Mouse (Mus musculus) midbrain, embryonic 14.5 days (tissue): ENCODE data around the gene Notch1. TPM values are rescaled to one million over a fixed set of nuclear protein-coding genes. Genes with fewer than 3 reads are reported as not detected.

Source experiments
- ATAC-seq: fragments of 200-750 bp; cut with Nextera tagmentation; 2 replicates; pipeline ENCODE4 v1.8.0; 2017; ENCODE audit warnings: moderate number of reproducible peaks, moderate library complexity; ENCODE audit not compliant: low FRiP score, low TSS enrichment
- DNase-seq: peaks from one replicate; pipeline ENCODE4 v3.0.0-alpha.2; 2015
- H3K27ac ChIP-seq: fragments of 300-500 bp; sonication (generic); replicated peaks from 2 replicates; pipeline ENCODE4 v1.5.1; 2014; ENCODE audit warnings: mild to moderate bottlenecking, low read depth, low read length, moderate library complexity
- H3K27me3 ChIP-seq: fragments of 300-500 bp; sonication (generic); 2 replicates; pipeline ENCODE4 v1.6.1; 2014; ENCODE audit warnings: low read length, control low read depth, mixed read lengths; ENCODE audit not compliant: control insufficient read depth, insufficient read depth
- H3K36me3 ChIP-seq: fragments of 300-500 bp; sonication (generic); 2 replicates; pipeline ENCODE4 v1.6.1; 2014; ENCODE audit warnings: low read length, control low read depth; ENCODE audit not compliant: control insufficient read depth, insufficient read depth
- H3K4me1 ChIP-seq: fragments of 300-500 bp; sonication (generic); 2 replicates; pipeline ENCODE4 v1.6.1; 2014; ENCODE audit warnings: mild to moderate bottlenecking, antibody characterized with exemption, low read length, control low read depth; ENCODE audit not compliant: control insufficient read depth, insufficient read depth
- H3K4me2 ChIP-seq: fragments of 300-500 bp; sonication (generic); 2 replicates; pipeline ENCODE4 v1.6.1; 2014; ENCODE audit warnings: mild to moderate bottlenecking, low read length, moderate library complexity
- H3K4me3 ChIP-seq: fragments of 300-500 bp; sonication (generic); replicated peaks from 2 replicates; pipeline ENCODE4 v1.5.1; 2014; ENCODE audit warnings: low read depth, low read length
- H3K9ac ChIP-seq: fragments of 300-500 bp; sonication (generic); replicated peaks from 2 replicates; pipeline ENCODE4 v1.6.1; 2014; ENCODE audit warnings: mild to moderate bottlenecking, low read length, moderate library complexity
- H3K9me3 ChIP-seq: fragments of 300-500 bp; sonication (generic); 2 replicates; pipeline ENCODE4 v1.6.1; 2016; ENCODE audit warnings: low read length, control low read depth, mixed read lengths; ENCODE audit not compliant: control insufficient read depth
- WGBS: fragments of 180-500 bp; shearing (Covaris S2); extraction: QIAGEN DNeasy Blood & Tissue Kit; methylation state at CpG from one replicate; pipeline ENCODE4 v1.1.7; 2014; 5-methylcytosine and 5-hydroxymethylcytosine counted together
- polyA plus RNA-seq: library from polyadenylated mRNA; unstranded; fragments of >200 nt; fragmentation: Nextera tagmentation; extraction: Ambion mirVana; gene quantifications from 2 replicates; pipeline ENCODE4 v1.2.1, GENCODE M21; 2014

Gene Notch1
- polyA plus RNA-seq, result 22.0 and 33.9 TPM in 2 replicates

- Histone ChIP-seq H3K4me1 (0 out of 2 replicates have a peak, but pooled peaks cover 2% of the 10 kb centered on the region), H3K27me3 (no peaks in the 10 kb centered on the region), H3K9me3 (no peaks in the 10 kb centered on the region), H3K4me2 (no peak within 1 kb of the TSS), H3K9ac (no peak within 1 kb of the TSS), H3K36me3 (no peaks in the 10 kb centered on the region), H3K4me3 (no peak within 1 kb of the TSS), H3K27ac (no peak within 1 kb of the TSS)
- DNase-seq (no peak), ATAC-seq (no peak)
- WGBS, result 59% methylated on average over 12 of the region's 12 CpGs
Measured at GRCm38 (mm10) chr2:26516275-26516674, at the start of gene Notch1. Notch1 (minus strand) TSS chr2:26516663.

GRCm38 (mm10) chr2:26566221-26566620, 49.8 kb upstream of the Notch1 start:
- DNase-seq (peak; percentile 61), ATAC-seq (peak; percentile 14; the same call in 1 of the 2 replicates)

GRCm38 (mm10) chr2:26561351-26562016, 45.0 kb upstream of the Notch1 start:
- Histone ChIP-seq H3K9me3 (no peaks in the 10 kb centered on the region), H3K4me2 (no peak overlapping the region), H3K4me3 (no peak overlapping the region), H3K36me3 (no peaks in the 10 kb centered on the region), H3K27me3 (no peaks in the 10 kb centered on the region), H3K27ac (no peak overlapping the region), H3K4me1 (no peaks in the 10 kb centered on the region), H3K9ac (no peak overlapping the region)
- WGBS, result 45% methylated on average over 6 of the region's 6 CpGs
- DNase-seq (peak; percentile 80), ATAC-seq (0 out of 2 replicates have a peak, but pooled peaks have one; percentile 46)

More at GRCm38 (mm10) chr2:26566221-26566620, 49.8 kb upstream of the Notch1 start:
- H3K27ac ChIP-seq, result no peak overlapping the region
- H3K9me3 ChIP-seq, result no peaks in the 10 kb centered on the region
- no peak overlapping the region for H3K4me3 ChIP-seq
- no peaks in the 10 kb centered on the region for H3K36me3 ChIP-seq
- H3K4me1 ChIP-seq, result no peaks in the 10 kb centered on the region
- no peak overlapping the region for H3K9ac ChIP-seq
- no peaks in the 10 kb centered on the region for H3K27me3 ChIP-seq
- no peak overlapping the region for H3K4me2 ChIP-seq
- WGBS, result 15% methylated on average over 4 of the region's 4 CpGs

- no peak for ATAC-seq
- WGBS, result 80% methylated on average over 5 of the region's 5 CpGs
- H3K27ac ChIP-seq, result no peak overlapping the region
- no peaks in the 10 kb centered on the region for H3K36me3 ChIP-seq
- H3K9me3 ChIP-seq, result no peaks in the 10 kb centered on the region
- no peak overlapping the region for H3K4me2 ChIP-seq
- no peak overlapping the region for H3K9ac ChIP-seq
- DNase-seq, result no peak
- H3K4me3 ChIP-seq, result no peak overlapping the region
- H3K27me3 ChIP-seq, result no peaks in the 10 kb centered on the region
- no peaks in the 10 kb centered on the region for H3K4me1 ChIP-seq
Measured at GRCm38 (mm10) chr2:26560506-26560905, 44.0 kb upstream of the Notch1 start.

- no peak overlapping the region for H3K9ac ChIP-seq
- H3K4me3 ChIP-seq, result no peak overlapping the region
- ATAC-seq (no peak), DNase-seq (no peak)
- H3K9me3 ChIP-seq, result no peaks in the 10 kb centered on the region
- WGBS, result 68% methylated on average over 4 of the region's 4 CpGs
- no peaks in the 10 kb centered on the region for H3K4me1 ChIP-seq
- H3K27ac ChIP-seq, result no peak overlapping the region
- no peaks in the 10 kb centered on the region for H3K27me3 ChIP-seq
- no peaks in the 10 kb centered on the region for H3K36me3 ChIP-seq
- no peak overlapping the region for H3K4me2 ChIP-seq
Measured at GRCm38 (mm10) chr2:26556535-26556993, 40.1 kb upstream of the Notch1 start.

- no peak for DNase-seq
- Histone ChIP-seq H3K4me2 (no peak overlapping the region), H3K4me1 (no peaks in the 10 kb centered on the region), H3K36me3 (no peaks in the 10 kb centered on the region), H3K9me3 (no peaks in the 10 kb centered on the region), H3K27me3 (no peaks in the 10 kb centered on the region), H3K9ac (no peak overlapping the region), H3K4me3 (no peak overlapping the region), H3K27ac (no peak overlapping the region)
- 85% methylated on average over 4 of the region's 4 CpGs for WGBS
- no peak for ATAC-seq
Measured at GRCm38 (mm10) chr2:26555076-26555475, 38.6 kb upstream of the Notch1 start.

- Histone ChIP-seq H3K36me3 (no peaks in the 10 kb centered on the region), H3K27ac (no peak overlapping the region), H3K27me3 (no peaks in the 10 kb centered on the region), H3K4me1 (no peaks in the 10 kb centered on the region), H3K9me3 (no peaks in the 10 kb centered on the region), H3K4me2 (no peak overlapping the region), H3K9ac (no peak overlapping the region), H3K4me3 (no peak overlapping the region)
- 83% methylated on average over 9 of the region's 9 CpGs for WGBS
- ATAC-seq, result no peak
- no peak for DNase-seq
Measured at GRCm38 (mm10) chr2:26553904-26554303, 37.4 kb upstream of the Notch1 start.

- Histone ChIP-seq H3K9me3 (no peaks in the 10 kb centered on the region), H3K4me3 (no peak overlapping the region), H3K27ac (no peak overlapping the region), H3K4me1 (no peaks in the 10 kb centered on the region), H3K27me3 (no peaks in the 10 kb centered on the region), H3K4me2 (no peak overlapping the region), H3K36me3 (no peaks in the 10 kb centered on the region), H3K9ac (no peak overlapping the region)
- no peak for DNase-seq
- no peak for ATAC-seq
- WGBS, result 95% methylated on average over 2 of the region's 2 CpGs
Measured at GRCm38 (mm10) chr2:26552066-26552465, 35.6 kb upstream of the Notch1 start.

- no peak for ATAC-seq
- no peaks in the 10 kb centered on the region for H3K36me3 ChIP-seq
- no peaks in the 10 kb centered on the region for H3K27me3 ChIP-seq
- WGBS, result 63% methylated on average over 8 of the region's 8 CpGs
- no peaks in the 10 kb centered on the region for H3K9me3 ChIP-seq
- H3K4me2 ChIP-seq, result no peak overlapping the region
- H3K9ac ChIP-seq, result no peak overlapping the region
- H3K27ac ChIP-seq, result no peak overlapping the region
- H3K4me1 ChIP-seq, result no peaks in the 10 kb centered on the region
- H3K4me3 ChIP-seq, result no peak overlapping the region
- DNase-seq, result no peak
Measured at GRCm38 (mm10) chr2:26551446-26551845, 35.0 kb upstream of the Notch1 start.
